Mouse (Mus musculus) c-Kit-positive CD71-positive TER-119-positive erythroid progenitor cells, embryonic 14.5 days (primary cell): ENCODE measurements around the gene Slc5a8.

Experiments
- DNase-seq: peaks from one replicate; pipeline ENCODE4 v3.0.0-alpha.2; 2013; ENCODE audit warnings: low spot score

Gene Slc5a8

DNA sequence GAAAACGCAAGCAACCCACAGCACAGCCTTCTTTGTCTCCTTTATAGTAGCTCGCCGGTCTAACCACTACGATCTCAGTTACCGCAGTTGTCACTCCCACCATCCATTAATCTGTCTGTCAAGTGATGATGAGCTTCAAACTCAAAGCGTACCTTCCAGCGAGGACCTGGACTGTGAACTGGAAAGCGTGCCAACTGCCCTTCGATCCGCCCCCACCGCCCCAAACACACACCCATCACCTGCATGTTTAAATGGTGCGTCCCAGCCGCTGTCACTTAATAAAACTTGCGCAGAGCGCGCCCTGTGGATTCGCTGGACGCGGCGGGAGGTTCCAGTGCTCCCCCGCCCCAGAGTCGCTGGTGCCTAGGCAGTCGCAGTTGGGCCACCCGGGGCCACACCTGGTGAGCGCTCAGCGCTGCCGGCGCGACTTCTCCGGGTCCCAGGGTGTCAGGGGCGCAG, at the start of gene Slc5a8:
Slc5a8 (plus strand) TSS at position 361 of the 459 bp plus-strand sequence.
- DNase-seq = no peak

DNA sequence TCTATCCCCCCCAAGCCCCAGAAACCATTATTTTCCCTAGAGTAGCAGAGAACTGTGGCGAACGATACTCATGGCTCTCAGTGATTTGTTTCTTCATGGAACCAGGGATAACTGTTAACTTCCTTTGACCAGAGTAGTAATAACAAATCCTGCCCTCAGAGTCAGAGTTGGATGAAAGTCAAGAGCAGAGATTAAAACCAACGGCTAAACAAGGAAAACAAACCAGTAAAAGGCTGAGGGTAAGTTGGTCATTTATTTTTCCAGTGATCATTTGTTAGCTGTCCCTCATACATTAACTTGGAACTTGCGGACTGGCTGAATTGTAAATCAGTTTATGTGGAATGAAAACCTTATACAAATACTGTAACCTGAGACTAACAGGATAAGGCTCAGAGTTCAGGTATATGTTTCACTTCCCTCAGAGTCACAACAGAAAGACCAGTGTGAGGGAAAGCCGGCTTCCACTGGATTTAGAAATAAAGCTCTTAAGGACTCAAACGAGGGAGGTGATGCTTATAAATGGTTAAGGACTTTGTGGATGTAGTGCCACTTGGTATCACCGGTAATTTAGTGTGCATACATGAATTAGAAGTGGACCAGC, 36.8 kb upstream of the Slc5a8 start:
- no peak for DNase-seq

DNA sequence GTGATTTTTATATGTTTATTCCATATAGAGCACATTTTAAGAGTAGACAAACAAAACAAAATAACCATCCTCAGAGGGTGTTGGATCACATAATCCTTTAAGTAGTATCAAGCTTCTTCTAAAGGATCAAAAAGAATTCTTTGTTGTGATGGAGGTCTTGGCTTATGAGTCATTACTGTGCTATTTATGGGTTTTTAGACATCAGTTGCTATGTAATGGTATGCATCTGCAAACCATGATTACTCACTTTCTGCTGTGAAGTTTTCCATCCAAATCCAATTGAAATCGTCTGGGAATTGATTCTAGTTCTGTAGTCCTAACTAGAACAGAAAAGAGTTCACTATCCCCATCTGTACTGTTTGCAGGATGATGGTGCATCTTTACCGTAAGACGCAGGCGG, 35.8 kb upstream of the Slc5a8 start:
- DNase-seq = no peak

GRCm38 (mm10) chr10:88853326-88853725, 32.5 kb upstream of the Slc5a8 start:
- no peak for DNase-seq

- DNase-seq = no peak
Measured at GRCm38 (mm10) chr10:88860911-88861310, 24.9 kb upstream of the Slc5a8 start.

GRCm38 (mm10) chr10:88861416-88861815, 24.4 kb upstream of the Slc5a8 start:
- DNase-seq = no peak

DNA sequence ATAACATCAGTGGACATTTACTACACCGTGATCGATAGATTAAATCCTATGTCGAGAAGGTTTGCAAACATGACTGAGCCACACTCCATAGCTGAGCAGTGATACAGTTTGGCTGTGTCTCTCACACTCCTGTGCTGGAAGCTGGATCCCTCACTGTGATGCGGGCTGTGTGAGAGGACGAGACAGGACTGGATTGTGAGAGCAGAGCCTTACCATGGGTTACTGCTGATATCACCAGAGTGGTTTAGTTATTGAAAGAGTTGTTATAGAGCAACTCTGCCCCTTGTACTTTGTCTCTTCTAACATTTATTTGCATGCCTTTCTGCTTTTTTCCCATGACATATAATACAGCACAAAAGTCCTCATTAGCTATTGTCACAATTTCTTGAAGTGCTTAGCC, 23.5 kb upstream of the Slc5a8 start:
- DNase-seq = no peak

DNA sequence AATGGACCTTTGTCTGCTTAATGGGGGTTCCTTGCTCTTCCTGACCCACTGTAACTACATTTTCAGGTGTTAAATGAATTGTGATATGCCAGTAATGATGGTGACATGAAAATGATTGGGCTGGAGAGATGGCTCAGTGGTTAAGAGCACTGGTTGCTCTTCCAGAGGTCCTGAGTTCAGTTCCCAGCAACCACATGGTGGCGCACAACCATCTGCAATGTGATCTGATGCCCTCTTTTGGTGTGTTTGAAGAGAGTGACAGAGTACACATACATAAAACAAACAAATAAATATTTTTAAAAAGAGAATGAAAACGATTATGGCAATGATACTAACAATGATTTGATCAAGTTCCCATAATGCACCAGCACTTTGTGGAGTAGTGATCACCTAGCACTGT, 19.8 kb upstream of the Slc5a8 start:
- no peak for DNase-seq

DNA sequence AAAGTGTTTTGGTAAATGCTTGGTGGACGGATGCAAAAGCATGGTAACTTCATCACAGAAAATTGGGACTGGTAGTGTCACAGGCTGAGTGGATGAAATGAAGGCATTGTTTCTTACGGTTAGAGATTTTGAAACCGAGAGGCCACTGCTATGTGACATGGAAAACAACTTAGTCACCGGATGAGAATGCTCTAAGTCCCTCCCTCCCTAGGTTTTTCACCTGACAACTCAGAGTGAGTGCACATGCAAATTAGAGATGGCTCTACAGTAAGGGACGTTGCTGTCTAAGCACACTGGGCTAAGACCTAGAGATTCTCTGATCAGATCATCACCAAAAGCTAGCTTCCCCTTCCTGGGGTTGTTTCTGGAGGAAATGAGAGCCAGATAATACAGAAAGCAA, 10.9 kb upstream of the Slc5a8 start:
- no peak for DNase-seq

- DNase-seq = no peak
Measured at GRCm38 (mm10) chr10:88877421-88877820, 8.4 kb upstream of the Slc5a8 start.

DNA sequence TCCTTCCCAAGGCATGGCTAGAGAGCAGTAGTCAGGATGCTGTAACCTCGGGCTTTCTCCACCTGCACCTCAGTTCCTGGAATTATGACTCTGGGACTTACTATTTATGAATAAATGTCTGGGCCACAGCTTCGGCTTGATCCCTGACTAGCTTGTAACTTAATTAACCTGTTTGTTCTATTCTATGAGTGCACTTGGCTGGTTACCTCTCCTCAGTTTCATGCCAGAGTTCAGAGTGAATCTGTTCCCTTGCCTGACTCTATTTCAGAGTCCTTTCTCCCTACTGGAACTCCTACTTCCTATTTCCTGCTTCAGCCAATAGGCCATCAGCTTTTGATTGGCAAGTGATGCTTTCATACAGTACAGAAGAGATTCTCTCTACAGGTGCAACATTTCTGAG, 2.1 kb upstream of the Slc5a8 start:
- no peak for DNase-seq

DNA sequence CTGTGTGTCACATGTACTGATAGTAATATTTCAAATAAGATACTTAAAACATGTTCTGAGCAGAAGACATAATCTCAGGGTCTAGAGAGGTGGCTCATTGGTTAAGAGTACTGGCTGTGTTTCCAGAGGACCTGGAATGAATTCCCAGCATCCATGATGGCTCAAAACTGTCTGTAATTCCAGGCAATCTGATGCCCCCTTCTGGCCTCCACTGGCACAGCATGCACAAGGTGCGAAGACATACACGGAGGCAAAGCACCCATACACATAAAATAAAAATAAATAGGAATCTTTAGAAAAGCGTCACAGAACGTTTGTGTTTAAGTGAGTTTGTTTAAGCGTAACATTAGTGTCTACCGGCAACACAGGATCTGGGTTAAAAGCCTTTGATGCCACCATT, 956 bp upstream of the Slc5a8 start:
- DNase-seq = no peak

DNA sequence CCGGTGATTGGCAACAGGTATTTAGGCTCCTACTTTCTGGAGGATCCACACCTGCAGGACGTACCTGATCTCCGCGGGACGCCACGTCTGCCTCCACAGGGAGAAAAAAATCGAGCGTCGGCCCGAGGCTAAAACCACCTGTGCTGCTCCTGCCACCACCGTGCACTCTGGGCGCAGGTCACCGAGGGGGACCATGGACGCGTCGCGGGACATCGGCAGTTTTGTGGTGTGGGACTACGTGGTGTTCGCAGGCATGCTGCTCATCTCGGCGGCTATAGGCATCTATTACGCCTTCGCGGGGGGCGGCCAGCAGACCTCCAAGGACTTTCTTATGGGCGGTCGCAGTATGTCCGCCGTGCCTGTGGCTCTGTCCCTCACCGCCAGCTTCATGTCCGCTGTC, 322 bp downstream of the Slc5a8 start:
- DNase-seq = no peak

DNA sequence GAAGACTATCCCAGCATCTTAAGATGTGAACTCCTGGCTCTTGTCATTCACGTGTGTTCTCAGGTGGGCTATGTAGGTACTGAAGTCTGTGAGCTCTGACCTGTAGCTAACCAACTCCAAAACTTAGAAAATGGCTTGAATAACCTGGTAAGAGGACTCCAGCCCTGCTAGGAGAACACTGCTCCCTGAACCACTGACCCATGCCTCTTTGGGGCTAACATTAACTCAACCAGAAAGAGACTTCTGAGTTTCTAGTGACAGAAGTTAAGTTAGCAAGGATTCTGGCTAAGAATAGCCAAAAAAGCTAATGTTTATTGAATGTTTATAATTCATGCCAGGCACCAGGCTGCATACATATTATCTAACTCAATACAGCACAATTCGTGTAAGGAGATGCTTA, 2.6 kb downstream of the Slc5a8 start:
- no peak for DNase-seq

DNA sequence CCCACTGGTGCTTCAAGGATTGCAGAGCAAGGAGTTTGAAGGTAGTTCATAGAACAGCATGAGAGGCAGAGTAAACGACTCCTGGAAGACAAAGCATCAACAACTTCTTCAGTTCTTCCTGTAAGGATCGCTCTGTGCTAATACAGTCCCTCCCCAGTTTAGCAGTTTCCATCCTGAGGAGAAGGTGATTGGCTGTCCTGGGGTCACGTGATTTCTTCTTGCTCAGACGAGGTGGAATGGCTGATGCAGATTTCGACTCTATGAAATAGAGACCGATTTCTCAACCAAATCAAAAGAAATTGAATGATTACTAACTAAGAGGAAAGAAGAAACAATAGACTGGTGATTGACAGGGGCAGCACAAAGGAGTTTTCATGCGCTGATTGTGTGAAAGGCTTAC, 5.6 kb downstream of the Slc5a8 start:
- no peak for DNase-seq

GRCm38 (mm10) chr10:88892560-88893087, 6.8 kb downstream of the Slc5a8 start:
- DNase-seq = no peak

DNA sequence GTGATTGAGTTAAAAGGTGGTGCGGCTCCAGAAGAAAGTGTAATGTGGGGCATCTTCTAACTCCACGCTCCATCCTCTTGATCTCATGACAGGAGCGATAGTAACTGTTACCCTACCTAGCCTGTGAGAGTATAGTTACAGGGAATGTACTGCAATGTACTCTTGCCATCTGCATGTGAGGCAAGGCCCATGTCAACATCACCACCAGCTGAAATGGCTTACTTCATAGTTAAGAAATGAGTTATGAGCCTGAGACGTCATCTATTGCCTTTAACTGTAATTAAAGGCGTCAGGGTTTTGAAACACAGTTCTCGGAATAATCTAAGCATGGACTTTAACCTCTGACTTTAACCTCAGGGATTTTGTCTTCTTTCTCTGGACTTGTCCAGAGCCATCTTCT, 11.2 kb downstream of the Slc5a8 start:
- DNase-seq = no peak

DNA sequence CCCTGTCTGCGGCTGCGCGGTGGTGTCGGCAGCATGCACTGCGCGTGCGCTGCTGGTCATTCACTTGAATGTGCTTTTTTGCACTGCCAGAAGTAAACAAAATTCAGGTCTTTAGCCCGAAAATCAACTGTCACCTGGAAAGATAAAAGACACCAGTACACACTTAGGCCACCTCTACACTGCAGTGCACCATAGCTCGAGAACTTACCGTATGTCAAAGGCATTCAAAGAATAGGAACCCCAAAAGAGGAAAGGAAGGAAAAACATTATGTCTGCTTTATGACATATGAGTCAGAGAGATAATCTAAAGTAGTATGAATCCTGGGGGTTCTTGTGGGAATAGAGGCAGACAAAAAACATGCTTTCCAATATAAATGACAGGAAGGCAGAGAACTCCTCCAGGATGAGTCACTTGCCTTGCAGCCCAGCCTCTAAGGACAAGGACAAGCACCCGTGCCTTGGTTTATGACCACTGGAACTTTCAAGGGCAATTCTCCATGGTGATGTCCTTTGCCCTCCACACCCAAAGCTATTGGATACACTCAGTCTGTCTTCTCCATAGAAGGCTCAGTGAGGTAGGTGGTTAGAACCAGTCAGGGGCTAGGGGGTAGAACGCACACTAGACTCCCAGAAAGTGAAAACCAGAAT, 64.0 kb downstream of the Slc5a8 start:
- DNase-seq = no peak

- no peak for DNase-seq
Measured at GRCm38 (mm10) chr10:88950297-88950653, 64.5 kb downstream of the Slc5a8 start.

DNA sequence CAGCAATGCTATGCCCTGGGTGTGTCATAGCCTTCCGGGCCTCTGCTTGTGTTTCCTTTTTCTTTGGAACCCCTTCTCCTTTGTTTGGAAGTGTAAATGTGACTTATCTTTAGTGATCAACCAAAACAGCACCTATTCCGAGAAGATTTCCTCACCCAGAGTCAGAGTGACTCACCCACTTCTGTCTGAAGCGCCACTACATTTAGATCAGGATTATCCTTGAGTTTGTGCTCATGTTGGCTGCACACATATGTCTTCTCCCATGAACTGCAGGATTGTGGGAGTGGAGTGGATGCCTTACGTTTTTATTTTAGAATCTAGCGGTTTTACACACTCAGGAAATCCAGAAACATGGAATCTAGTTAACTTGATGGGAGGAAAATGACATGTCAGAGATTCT, 75.0 kb downstream of the Slc5a8 start:
- no peak for DNase-seq

GRCm38 (mm10) chr10:88968586-88968985, 82.8 kb downstream of the Slc5a8 start:
- no peak for DNase-seq

- no peak for DNase-seq
Measured at GRCm38 (mm10) chr10:88970951-88971725, 85.3 kb downstream of the Slc5a8 start.

DNA sequence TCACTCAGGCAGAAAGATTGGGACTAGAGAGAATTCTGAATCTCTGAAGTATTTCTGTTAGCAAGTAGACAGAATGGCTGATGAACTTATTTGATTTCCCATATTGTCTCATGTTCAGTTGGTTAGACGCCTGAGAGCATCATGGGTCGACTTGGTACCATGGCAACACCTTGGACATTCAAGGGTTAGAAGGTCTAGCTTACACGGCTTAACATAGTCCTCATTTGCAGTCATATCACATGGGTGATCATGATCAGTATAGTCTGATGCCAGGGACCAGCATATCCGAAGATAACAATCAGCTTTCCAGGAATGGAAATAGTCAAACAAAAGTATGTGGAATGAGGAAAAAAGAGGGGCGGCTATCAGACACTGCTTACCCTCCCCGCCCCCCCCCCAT, 93.1 kb downstream of the Slc5a8 start:
- DNase-seq = no peak
